Mouse (Mus musculus) liver, adult (tissue): ENCODE measurements around the gene Bbs4.

Experiments
- GATA4 ChIP-seq: IDR thresholded peaks from 2 replicates; pipeline ENCODE4 v1.6.1; 2014; ENCODE audit warnings: mild to moderate bottlenecking, low read length; ENCODE audit not compliant: insufficient replicate concordance

Bbs4 gene

GRCm38 (mm10) chr9:59307890-59308289 is 45.4 kb downstream of the Bbs4 start:
- TF ChIP-seq GATA4: no peak

DNA sequence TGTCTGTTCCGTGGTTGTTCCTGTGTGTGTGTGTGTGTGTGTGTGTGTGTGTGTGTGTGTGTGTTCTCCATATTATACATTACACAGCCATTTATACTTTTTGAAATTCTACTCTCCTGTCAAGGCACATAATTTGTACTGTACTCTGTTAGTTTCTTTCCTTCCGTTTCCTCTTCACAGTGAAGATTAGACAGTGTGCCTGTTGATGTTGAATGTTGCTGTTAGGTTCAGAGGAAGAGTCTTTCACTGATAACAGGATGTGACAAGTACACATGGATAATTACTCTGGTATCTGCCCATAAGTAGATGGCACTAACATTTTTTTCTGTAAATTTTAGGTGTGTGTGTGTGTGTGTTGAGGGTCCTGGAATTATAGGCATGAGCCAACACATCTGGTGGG is 56.9 kb downstream of the Bbs4 start:
- TF ChIP-seq GATA4: no peak

DNA sequence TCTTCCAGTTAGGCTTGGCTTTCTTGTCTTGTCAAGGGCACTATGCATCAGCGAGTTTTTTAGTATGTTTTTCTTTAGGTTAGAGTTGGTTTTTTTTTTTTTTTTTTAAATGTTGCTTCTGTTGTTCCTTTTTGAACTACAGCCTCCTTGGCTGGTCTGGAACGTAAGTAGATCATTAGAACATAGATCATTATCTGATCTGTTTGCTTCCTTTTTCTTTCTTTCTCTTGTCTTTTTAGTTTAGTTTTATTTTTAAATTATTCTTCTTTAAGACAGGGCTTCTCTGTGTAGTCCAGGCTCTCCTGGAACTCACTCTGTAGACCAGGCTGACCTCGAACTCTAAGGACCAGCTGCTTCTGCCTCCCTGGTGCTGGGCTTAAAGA is 60.8 kb downstream of the Bbs4 start:
- no peak for TF ChIP-seq GATA4

DNA sequence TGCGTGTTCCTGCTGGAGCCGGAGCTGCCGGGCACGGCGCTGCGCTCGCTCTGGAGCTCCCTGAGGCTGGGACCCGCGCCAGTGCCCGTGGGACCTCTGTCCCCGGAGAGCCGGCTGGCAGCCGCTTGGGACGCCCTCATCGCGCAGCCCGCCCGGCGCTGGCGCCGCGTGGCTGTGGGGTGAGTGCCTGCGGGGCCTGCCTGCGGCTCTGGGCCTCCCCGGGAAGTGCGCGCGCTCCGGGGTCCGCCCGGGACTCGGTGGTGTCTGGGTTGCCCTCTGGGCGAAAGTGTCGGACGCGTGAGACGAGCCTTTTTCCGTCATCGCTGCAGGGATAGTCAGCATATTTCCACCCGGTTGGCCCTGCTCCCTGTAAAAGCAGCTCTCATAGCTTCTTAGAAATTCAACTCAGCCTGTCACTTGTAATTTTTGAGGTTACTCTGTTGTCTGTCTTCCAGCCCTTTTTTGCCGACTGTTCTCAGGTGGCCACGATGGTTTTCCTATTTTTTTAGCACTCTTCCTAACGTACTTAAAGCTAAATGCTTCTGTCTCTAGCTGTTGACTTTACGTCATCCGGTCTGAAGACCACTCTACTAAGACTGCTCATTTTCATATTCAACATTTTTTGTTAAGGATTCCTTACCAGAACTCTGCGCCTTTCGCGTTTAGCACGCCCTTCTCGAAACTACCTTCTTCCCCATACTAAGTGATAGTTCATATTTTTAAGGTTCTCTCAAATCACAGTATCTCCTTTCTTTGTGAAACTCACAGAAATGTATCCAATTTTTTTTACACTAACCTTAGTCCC is 61.4 kb downstream of the Bbs4 start:
- no peak for TF ChIP-seq GATA4

DNA sequence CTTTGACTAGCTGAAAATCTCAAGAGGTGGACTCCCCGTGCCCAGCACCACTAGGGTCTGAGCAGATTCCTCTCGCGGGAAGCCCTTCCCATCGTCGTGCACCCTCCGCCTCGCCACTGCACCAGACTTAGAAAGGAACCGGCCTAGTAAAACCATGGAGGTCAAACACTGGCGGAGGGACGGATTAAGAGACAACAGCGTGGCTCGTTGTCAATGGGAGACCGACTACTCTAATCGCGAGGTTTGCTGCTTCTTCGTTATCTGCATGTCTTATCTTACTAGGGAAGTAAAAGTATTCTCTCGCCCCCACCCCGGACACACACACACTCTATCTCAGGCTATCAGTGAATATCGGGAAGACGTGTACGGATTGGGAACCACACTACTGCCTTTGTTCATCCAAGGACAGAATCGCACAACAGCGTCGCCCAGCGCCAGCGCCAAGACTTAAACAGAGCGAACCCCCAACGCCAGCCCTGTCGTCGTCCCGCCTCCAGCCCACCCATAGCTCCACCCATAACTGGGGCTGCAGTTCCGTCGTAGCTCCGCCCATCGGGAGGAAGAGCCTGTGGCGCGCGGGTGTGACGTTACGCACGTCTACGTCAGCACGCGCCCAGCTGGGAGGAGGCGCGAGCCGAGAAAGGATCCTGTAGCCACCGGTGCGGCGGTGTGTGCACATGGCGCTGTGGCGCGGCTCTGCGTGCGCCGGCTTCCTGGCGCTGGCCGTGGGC is 62.2 kb downstream of the Bbs4 start, which contains the start of gene Adpgk:
Gene Adpgk, plus strand, starts transcription at position 602 of the 731 bp plus-strand sequence.
- TF ChIP-seq GATA4: no peak; the same call in 1 of the 2 replicates

DNA sequence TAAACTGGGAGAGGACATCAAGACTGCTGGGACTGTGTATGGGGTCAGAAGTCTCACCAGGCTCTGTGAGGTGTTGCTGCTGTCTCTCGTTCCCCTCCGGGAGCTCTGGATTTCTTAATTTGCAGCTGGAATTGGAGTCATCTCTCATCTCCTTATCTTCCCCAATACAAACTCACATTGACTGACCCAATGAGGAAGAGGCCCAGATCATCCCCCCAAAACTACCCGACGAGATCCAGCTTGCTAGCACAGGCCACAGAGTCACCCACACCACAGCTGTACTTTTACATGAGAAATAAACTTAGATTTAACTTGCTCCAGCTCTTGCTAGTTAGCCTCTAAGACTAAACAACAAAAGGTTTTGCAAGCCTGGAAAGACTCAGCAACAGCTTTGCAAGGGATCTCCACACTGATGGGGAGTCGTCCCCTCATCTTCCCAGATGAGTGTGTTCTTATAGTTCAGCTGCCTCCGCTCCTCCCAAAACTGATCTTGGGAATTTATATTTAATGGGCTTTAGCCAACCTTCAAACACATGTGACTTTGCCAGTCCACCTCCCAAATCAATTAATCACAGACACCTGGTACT is 63.7 kb downstream of the Bbs4 start:
- no peak for TF ChIP-seq GATA4

DNA sequence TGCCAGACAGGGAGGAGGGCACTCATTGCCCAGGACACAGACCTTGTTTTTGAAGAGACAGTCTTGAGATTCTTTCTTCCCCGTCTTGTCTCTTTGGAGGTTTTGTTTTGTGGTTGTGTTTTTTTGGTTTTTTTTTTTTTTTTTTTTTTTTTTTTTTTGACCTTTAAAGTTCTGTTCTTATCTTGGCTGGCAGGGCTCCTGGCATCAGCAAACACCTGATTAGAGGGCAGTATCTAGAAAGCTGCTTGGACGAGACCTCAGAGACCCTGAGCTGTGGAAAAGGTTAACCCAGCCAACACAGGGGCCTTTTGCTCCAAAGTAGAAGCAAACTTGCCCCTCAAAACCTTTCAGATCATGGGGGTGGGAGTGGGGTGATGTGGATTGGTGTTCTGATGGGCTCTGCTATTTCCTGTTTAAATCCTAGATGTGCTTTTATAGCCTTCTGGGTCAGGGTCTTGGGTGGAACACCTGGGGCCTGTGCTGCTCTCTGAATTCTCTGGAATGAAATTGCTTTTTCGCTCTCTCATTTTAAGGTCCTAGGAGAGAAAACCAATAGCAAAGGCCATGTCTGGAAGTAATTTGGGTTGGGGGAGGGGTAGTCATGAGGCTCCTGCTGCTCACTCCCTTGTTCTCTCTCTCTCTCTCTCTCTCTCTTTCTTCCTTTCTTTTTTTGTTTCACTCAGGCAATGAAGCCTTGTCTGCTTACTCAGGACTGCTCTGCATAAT is 64.5 kb downstream of the Bbs4 start:
- no peak for TF ChIP-seq GATA4

GRCm38 (mm10) chr9:59288058-59288457 is 65.2 kb downstream of the Bbs4 start:
- no peak for TF ChIP-seq GATA4

DNA sequence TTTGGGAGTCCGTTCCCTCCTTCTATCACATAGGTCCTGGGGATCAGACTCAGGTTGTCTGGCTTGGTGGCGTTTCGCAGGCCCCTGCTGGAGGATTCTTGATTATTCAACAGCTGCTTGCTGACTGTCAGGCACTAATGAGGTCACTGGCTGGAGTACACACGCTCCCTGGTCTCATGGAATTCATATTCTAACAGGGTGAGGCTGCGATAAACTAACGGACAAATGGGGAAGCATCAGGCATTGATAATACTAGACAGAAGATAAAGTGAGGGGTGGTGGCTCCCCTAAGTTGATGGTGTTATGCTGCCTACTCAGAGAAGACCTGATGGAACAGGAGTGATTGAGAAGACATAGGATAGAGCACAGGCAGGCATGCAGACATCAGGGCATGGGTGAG is 67.7 kb downstream of the Bbs4 start:
- no peak for TF ChIP-seq GATA4

GRCm38 (mm10) chr9:59282683-59282986 is 70.7 kb downstream of the Bbs4 start:
- TF ChIP-seq GATA4: no peak

DNA sequence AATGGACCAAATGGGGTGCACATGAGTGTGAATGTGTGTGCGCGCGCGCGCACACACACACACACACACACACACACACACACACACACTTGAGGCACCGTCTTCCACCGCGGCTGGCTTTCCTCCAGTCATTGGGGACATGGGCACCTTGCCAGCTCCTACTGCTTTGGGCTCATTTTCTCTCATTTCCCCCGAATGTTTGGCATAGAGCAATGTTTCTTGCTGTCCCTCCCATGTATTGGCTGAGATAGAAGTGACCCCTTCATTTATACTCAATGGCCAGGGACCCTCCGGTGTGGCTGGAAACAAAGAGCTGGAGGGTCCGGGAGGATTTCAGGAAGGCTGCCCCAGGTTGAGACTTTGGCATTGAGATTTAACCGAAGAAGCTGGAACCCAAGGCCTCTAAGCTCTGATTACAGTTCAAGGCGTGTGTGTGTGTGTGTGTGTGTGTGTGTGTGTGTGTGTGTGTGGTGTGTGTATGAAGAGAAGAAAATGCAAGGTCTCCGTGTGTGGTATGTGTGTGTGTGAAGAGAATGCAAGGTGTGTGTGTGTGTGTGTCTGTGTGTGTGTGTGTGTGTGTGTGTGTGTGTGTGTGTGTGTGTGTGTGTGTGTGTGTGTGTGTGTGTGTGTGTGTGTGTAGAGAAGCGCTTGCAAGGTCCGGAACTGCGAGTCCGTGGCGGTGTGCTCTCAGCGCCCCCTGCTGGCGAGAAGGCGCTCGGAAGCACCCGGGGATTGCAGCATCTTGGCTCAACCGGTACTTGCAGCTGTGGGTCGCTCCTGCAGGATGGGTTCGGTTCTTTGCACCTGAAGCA is 71.2 kb downstream of the Bbs4 start:
- no peak; the same call in 1 of the 2 replicates for TF ChIP-seq GATA4

DNA sequence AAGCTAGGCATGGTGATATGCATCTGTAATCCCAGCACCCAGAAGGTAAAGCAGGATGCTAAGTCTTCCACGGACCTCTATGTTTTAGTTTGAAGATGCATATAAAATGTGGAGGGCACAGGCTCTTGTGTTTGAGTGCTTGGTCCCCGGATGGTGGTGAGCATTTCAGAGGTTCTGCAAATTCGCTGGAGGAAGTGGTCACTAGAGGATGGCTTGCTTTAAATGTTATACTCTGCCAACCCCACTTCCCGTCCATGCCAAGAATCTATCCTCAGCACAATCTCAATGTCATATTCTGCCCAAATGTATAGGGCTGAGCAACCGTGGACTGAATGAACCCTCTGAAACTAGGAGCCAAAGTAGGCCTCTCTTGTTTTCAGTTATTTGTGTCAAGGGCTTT is 72.4 kb downstream of the Bbs4 start:
- no peak for TF ChIP-seq GATA4

- TF ChIP-seq GATA4: no peak
Measured at GRCm38 (mm10) chr9:59278694-59279093, 74.6 kb downstream of the Bbs4 start.

- TF ChIP-seq GATA4: no peak
Measured at GRCm38 (mm10) chr9:59278199-59278598, 75.1 kb downstream of the Bbs4 start.
